Mouse (Mus musculus) embryonic facial prominence, embryonic 15.5 days (tissue): ENCODE measurements around the gene Ces1b. TPM values are rescaled to one million over a fixed set of nuclear protein-coding genes. Genes with fewer than 3 reads are reported as not detected.

Experiments
- ATAC-seq: fragments of 200-750 bp; cut with Nextera tagmentation; 2 replicates; pipeline ENCODE4 v1.8.0; 2017; ENCODE audit warnings: low read depth, moderate TSS enrichment; ENCODE audit not compliant: insufficient number of reproducible peaks, low FRiP score, low TSS enrichment
- H3K27ac ChIP-seq: fragments of 300-500 bp; sonication (generic); replicated peaks from 2 replicates; pipeline ENCODE4 v1.5.1; 2015; ENCODE audit warnings: mild to moderate bottlenecking, inconsistent platforms
- H3K27me3 ChIP-seq: fragments of 300-500 bp; sonication (generic); 2 replicates; pipeline ENCODE4 v1.6.1; 2015; ENCODE audit warnings: inconsistent platforms
- H3K36me3 ChIP-seq: fragments of 300-500 bp; sonication (generic); 2 replicates; pipeline ENCODE4 v1.6.1; 2015; ENCODE audit warnings: mild to moderate bottlenecking, inconsistent platforms
- H3K4me1 ChIP-seq: fragments of 300-500 bp; sonication (generic); 2 replicates; pipeline ENCODE4 v1.6.1; 2015; ENCODE audit warnings: inconsistent platforms
- H3K4me2 ChIP-seq: fragments of 300-500 bp; sonication (generic); replicated peaks from 2 replicates; pipeline ENCODE4 v1.6.1; 2015; ENCODE audit warnings: mild to moderate bottlenecking, inconsistent platforms
- H3K4me3 ChIP-seq: fragments of 300-500 bp; sonication (generic); replicated peaks from 2 replicates; pipeline ENCODE4 v1.5.1; 2015; ENCODE audit warnings: mild to moderate bottlenecking, inconsistent platforms
- H3K9ac ChIP-seq: fragments of 300-500 bp; sonication (generic); 2 replicates; pipeline ENCODE4 v1.6.1; 2015; ENCODE audit warnings: inconsistent platforms
- H3K9me3 ChIP-seq: fragments of 300-500 bp; sonication (generic); replicated peaks from 2 replicates; pipeline ENCODE4 v1.6.1; 2016; ENCODE audit warnings: inconsistent platforms
- WGBS: fragments of 180-500 bp; shearing (Covaris S2); methylation state at CpG from one replicate; pipeline ENCODE4 v1.1.7; 2015; 5-methylcytosine and 5-hydroxymethylcytosine counted together
- polyA plus RNA-seq: library from polyadenylated mRNA; unstranded; fragments of >200 nt; fragmentation: Nextera tagmentation; extraction: Ambion mirVana; gene quantifications from 2 replicates; pipeline ENCODE4 v1.2.1, GENCODE M21; 2015

Gene Ces1b
- 0.16 and 0.29 TPM in 2 replicates for polyA plus RNA-seq

DNA sequence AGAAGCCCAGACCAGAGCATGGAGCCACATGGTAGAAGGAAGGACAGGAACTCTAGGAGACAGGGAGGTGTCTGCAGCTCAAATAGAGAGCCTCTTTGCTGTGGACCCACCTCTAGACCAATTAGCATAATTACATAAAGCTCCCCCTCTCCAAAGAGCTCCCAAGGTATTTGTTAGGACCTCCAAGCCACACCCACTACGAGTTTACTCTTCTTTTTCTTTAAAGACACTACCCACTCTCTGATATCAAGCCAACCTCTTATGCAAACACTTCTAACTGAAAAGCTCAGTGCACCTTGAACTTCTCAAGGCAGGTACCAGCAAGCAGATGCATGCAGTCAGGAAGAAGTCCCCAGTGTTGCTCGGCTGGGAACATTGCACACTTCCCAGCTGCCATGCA, at the start of gene Ces1b:
Gene Ces1b, minus strand, starts transcription at position 131 of the 400 bp plus-strand sequence.
- ATAC-seq: no peak
- no peaks in the 10 kb centered on the region for H3K27me3 ChIP-seq
- 61% methylated on average over 2 of the region's 2 CpGs for WGBS
- no peaks in the 10 kb centered on the region for H3K36me3 ChIP-seq
- no peak within 1 kb of the TSS for H3K9ac ChIP-seq
- H3K4me2 ChIP-seq: no peak within 1 kb of the TSS
- H3K4me3 ChIP-seq: no peak within 1 kb of the TSS
- no peaks in the 10 kb centered on the region for H3K4me1 ChIP-seq
- H3K9me3 ChIP-seq: no peaks in the 10 kb centered on the region
- H3K27ac ChIP-seq: no peak within 1 kb of the TSS

GRCm38 (mm10) chr8:93126476-93126875, 46.7 kb upstream of the Ces1b start:
- H3K4me2 ChIP-seq: no peak overlapping the region
- 75% methylated on average over 2 of the region's 2 CpGs for WGBS
- no peaks in the 10 kb centered on the region for H3K36me3 ChIP-seq
- H3K9me3 ChIP-seq: no peaks in the 10 kb centered on the region
- H3K4me1 ChIP-seq: no peaks in the 10 kb centered on the region
- no peak overlapping the region for H3K9ac ChIP-seq
- no peaks in the 10 kb centered on the region for H3K27me3 ChIP-seq
- no peak for ATAC-seq
- no peak overlapping the region for H3K4me3 ChIP-seq
- H3K27ac ChIP-seq: no peak overlapping the region

GRCm38 (mm10) chr8:93122005-93122404, 42.2 kb upstream of the Ces1b start:
- H3K36me3 ChIP-seq: no peaks in the 10 kb centered on the region
- no peak overlapping the region for H3K27ac ChIP-seq
- H3K27me3 ChIP-seq: no peaks in the 10 kb centered on the region
- H3K9ac ChIP-seq: no peak overlapping the region
- WGBS: 88% methylated on average over 1 of the region's 1 CpGs
- H3K4me3 ChIP-seq: no peak overlapping the region
- ATAC-seq: no peak
- H3K9me3 ChIP-seq: no peaks in the 10 kb centered on the region
- no peak overlapping the region for H3K4me2 ChIP-seq
- H3K4me1 ChIP-seq: no peaks in the 10 kb centered on the region

DNA sequence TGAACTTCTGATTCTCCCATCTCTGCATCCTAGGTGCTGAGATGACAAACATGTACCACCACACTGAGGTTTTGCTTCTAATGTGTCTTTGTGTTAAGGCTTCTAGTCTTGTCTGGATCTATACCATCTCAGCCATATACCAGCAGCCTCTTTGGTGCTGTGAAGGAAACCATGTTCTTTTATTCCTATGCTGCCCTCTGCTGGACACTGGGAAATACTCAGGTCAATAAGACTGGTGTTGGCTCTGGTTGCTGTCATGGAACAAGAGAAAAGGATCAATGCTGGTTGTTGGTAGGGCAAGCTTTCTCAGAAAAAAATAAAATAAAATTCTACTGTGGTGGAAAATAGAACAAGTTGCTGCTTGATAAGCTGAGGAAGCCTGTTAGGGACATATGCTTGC, 15.6 kb upstream of the Ces1b start:
- ATAC-seq: no peak
- H3K4me1 ChIP-seq: no peaks in the 10 kb centered on the region

DNA sequence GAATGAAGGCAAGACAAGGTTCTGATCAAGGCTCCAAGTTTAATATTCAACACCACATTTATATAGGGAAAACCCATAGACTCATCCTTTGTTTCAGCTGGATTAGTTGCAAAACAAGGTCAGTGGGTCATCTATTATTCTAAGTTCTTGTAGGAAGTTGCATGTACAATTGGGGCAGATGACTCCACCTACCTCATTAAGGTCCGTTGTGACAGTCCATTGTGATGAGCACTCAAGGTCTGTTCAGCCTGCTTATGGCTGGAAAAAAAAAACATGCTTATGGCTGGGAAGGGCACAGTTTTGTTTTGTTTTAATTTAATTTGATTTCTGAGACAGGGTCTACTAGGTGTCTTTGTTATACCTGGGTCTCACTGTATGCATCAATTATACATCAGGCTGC, 11.5 kb upstream of the Ces1b start:
- Histone ChIP-seq H3K4me1 (0 out of 2 replicates have a peak, but pooled peaks cover 2% of the 10 kb centered on the region), H3K9ac (no peak overlapping the region), H3K9me3 (no peaks in the 10 kb centered on the region), H3K27me3 (no peaks in the 10 kb centered on the region), H3K36me3 (no peaks in the 10 kb centered on the region), H3K4me2 (no peak overlapping the region), H3K4me3 (no peak overlapping the region), H3K27ac (no peak overlapping the region)
- ATAC-seq: no peak
- 49% methylated on average over 1 of the region's 1 CpGs for WGBS

More for the DNA sequence above, 15.6 kb upstream of the Ces1b start:
- Histone ChIP-seq H3K36me3 (no peaks in the 10 kb centered on the region), H3K4me2 (no peak overlapping the region), H3K27me3 (no peaks in the 10 kb centered on the region), H3K27ac (no peak overlapping the region), H3K9me3 (no peaks in the 10 kb centered on the region), H3K4me3 (no peak overlapping the region), H3K9ac (no peak overlapping the region)

- Histone ChIP-seq H3K36me3 (no peaks in the 10 kb centered on the region), H3K4me1 (0 out of 2 replicates have a peak, but pooled peaks cover 2% of the 10 kb centered on the region), H3K4me2 (0 out of 2 replicates have a peak overlapping the region, but pooled peaks have one; percentile 4), H3K27ac (no peak overlapping the region), H3K9ac (no peak overlapping the region), H3K4me3 (no peak overlapping the region), H3K27me3 (no peaks in the 10 kb centered on the region), H3K9me3 (no peaks in the 10 kb centered on the region)
- whole genome bisulfite sequencing: 1% methylated on average over 2 of the region's 2 CpGs
- ATAC-seq: peak; percentile 82
These were observed 8.9 kb upstream of the Ces1b start for GRCm38 (mm10) chr8:93088686-93089122.

GRCm38 (mm10) chr8:93088193-93088592, 8.4 kb upstream of the Ces1b start:
- H3K27ac ChIP-seq: no peak overlapping the region

GRCm38 (mm10) chr8:93075251-93075650, 4.6 kb downstream of the Ces1b start:
- Histone ChIP-seq H3K4me3 (no peak overlapping the region), H3K27ac (no peak overlapping the region), H3K9ac (no peak overlapping the region), H3K4me1 (no peaks in the 10 kb centered on the region), H3K9me3 (no peaks in the 10 kb centered on the region), H3K4me2 (no peak overlapping the region), H3K36me3 (no peaks in the 10 kb centered on the region), H3K27me3 (no peaks in the 10 kb centered on the region)
- ATAC-seq: no peak
- 85% methylated on average over 4 of the region's 4 CpGs for WGBS

More at GRCm38 (mm10) chr8:93088193-93088592, 8.4 kb upstream of the Ces1b start:
- H3K36me3 ChIP-seq: no peaks in the 10 kb centered on the region
- no peaks in the 10 kb centered on the region for H3K27me3 ChIP-seq
- H3K4me1 ChIP-seq: 0 out of 2 replicates have a peak, but pooled peaks cover 2% of the 10 kb centered on the region
- no peak for ATAC-seq
- no peaks in the 10 kb centered on the region for H3K9me3 ChIP-seq
- 14% methylated on average over 7 of the region's 7 CpGs for WGBS
- no peak overlapping the region for H3K9ac ChIP-seq
- H3K4me2 ChIP-seq: 0 out of 2 replicates have a peak overlapping the region, but pooled peaks have one; percentile 7
- no peak overlapping the region for H3K4me3 ChIP-seq

DNA sequence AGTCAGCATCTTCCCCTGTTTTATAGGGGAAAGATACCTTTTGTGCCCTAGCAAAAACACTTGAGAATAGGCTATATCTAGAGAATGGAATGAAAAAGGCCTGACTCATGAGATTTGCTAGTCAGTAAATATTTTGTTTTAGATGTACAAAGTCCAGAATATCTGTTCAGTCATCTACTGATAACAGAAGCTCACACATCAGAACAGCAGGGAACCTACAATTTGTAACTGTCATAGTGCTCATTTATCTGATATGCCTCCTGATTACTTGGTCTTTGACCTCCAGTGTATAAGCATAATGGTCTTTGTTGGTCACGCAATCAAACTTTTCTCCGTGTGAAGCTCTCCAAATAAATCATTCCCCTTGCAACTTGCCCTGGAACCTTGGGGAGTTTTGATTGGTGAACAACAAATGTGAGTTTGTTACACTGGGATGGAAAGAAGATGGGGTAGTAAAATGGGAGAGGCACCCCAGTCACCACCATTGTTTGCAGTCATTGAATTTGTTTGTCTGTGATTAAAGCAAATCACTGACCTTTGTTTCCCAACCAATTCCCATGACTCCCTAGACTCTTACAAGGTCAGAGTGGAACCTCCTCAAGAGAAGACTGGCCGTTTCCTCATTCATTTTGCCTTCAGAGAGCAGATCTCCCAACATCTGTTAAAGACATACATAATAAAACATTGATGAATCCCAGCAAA, 16.2 kb downstream of the Ces1b start:
- Histone ChIP-seq H3K4me3 (no peak overlapping the region), H3K9ac (no peak overlapping the region), H3K9me3 (no peaks in the 10 kb centered on the region), H3K36me3 (no peaks in the 10 kb centered on the region), H3K27me3 (no peaks in the 10 kb centered on the region), H3K27ac (no peak overlapping the region), H3K4me1 (no peaks in the 10 kb centered on the region), H3K4me2 (no peak overlapping the region)
- 73% methylated on average over 3 of the region's 3 CpGs for WGBS
- no peak for ATAC-seq

DNA sequence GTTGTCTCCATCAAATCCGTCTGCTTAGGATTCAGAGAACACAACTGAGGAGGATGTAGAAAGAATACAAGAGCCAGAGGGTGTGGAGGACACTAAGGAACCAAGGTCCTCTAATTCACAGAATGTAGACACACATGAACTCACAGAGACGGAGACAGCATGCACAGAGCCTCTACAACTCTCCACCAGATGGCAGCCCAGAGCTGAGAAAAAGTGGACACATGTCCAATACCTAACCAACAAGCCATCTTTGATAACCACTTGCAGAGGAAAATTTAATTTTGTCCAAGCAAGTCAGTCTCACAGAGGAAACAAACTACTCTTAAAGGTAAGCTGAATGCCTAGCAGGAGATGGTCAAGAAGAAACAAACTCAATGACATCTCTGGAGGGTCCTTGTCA, 20.6 kb downstream of the Ces1b start:
- no peak overlapping the region for H3K27ac ChIP-seq
- no peak overlapping the region for H3K4me3 ChIP-seq
- no peaks in the 10 kb centered on the region for H3K4me1 ChIP-seq
- ATAC-seq: no peak
- H3K9ac ChIP-seq: no peak overlapping the region
- no peaks in the 10 kb centered on the region for H3K9me3 ChIP-seq
- 11% methylated on average over 2 of the region's 2 CpGs for WGBS
- no peak overlapping the region for H3K4me2 ChIP-seq
- no peaks in the 10 kb centered on the region for H3K27me3 ChIP-seq
- H3K36me3 ChIP-seq: no peaks in the 10 kb centered on the region

- Histone ChIP-seq H3K27ac (no peak overlapping the region), H3K9ac (no peak overlapping the region), H3K4me2 (no peak overlapping the region), H3K4me1 (no peaks in the 10 kb centered on the region), H3K9me3 (no peaks in the 10 kb centered on the region), H3K36me3 (no peaks in the 10 kb centered on the region), H3K27me3 (no peaks in the 10 kb centered on the region), H3K4me3 (no peak overlapping the region)
- 42% methylated on average over 2 of the region's 2 CpGs for WGBS
- no peak for ATAC-seq
These were observed 24.6 kb downstream of the Ces1b start for GRCm38 (mm10) chr8:93055238-93055637.
